Mouse (Mus musculus) subcutaneous adipose tissue, adult 2 months (tissue): Measurements from ENCODE around the gene Kmt5b. TPM values are rescaled to one million over a fixed set of nuclear protein-coding genes. Genes with fewer than 3 reads are reported as not detected.

ENCODE experiments used
- polyA plus RNA-seq: library from polyadenylated mRNA; depleted of rRNA; stranded (reverse); fragments of >200 nt; gene quantifications from 2 replicates; pipeline ENCODE4 v1.2.3, GENCODE M21; 2012; ENCODE audit warnings: low replicate concordance; rRNA removed

Kmt5b gene
- 16.4 and 22.3 TPM in 2 replicates for polyA plus RNA-seq

DNA sequence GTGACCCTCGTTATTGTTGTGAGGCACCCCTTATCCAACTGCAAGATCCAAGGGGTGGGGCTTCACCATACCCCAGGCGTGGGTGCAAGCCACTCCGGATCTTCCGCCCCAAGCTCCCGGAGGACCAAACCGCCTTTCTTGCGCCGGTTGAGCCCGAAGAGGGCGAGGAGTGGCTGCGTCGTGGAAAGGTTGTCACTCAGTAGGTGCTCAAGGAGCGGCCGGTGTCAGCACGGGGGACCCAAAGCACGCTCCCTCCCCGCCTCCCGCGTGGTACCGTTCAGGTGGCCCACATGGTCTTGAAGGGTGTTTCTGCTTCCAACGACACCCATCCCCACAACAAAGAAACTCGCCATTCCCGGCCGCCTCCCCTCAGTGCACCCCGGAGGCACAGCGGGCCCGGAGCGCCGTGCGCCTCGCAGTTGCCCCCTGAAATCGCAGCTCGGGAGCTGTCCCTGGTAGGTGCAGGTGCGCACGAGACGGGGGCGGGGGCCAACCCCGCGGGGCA lies at the start of gene Kmt5b:
Kmt5b (plus strand) TSS at position 146 of the 505 bp plus-strand sequence.

DNA sequence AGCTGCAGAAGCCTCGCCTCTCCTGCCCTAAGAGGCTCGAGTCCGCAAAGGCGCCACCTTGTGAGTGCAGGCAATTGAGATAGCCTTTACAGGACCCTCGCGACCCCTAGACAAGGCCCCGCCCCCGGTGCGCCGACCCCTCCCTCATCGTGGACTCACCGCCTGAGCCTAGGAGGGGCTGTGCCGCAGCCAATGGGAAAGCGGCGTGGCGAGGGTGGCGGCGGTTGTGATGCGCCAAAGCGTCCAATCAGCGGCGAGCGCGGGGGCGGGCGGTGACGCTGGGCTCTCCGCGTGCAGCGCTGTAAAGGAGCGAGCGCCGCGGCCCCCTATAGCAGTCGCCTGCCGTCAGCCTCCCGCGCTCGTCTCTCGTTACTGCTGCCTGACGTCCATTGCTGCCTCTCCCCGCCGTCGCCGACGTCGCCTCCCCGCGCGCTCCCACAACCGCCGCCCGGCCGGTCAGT lies 84.3 kb downstream of the Kmt5b start, which contains the start of gene Chka:
Chka (plus strand) TSS at position 272 of the 461 bp plus-strand sequence.

Other genes starting within 250 kb of the Kmt5b start
- 38.6 and 68.7 TPM in 2 replicates for gene Ppp6r3, start 191.7 kb upstream of the Kmt5b start, polyA plus RNA-seq
- 36.8 and 59.1 TPM in 2 replicates for gene Lrp5, start 80.9 kb upstream of the Kmt5b start, polyA plus RNA-seq
- 49.9 and 71.9 TPM in 2 replicates for gene 1810055G02Rik, start 59.1 kb upstream of the Kmt5b start, polyA plus RNA-seq
- 12.1 and 35.7 TPM in 2 replicates for gene Chka, start 84.4 kb downstream of the Kmt5b start, polyA plus RNA-seq
- 152 and 212 TPM in 2 replicates for gene Tcirg1, start 139.7 kb downstream of the Kmt5b start, polyA plus RNA-seq
- gene Ndufs8, start 145.4 kb downstream of the Kmt5b start, polyA plus RNA-seq = 277 and 311 TPM in 2 replicates
- gene Aldh3b1, start 162.4 kb downstream of the Kmt5b start, polyA plus RNA-seq = 11.6 and 18.9 TPM in 2 replicates
- 165 and 222 TPM in 2 replicates for gene Unc93b1, start 167.8 kb downstream of the Kmt5b start, polyA plus RNA-seq
- 0.50 and 1.5 TPM in 2 replicates for gene Aldh3b3, start 191.2 kb downstream of the Kmt5b start, polyA plus RNA-seq
- gene Aldh3b2, start 204.9 kb downstream of the Kmt5b start, polyA plus RNA-seq = 23.0 and 56.2 TPM in 2 replicates
- 37.6 and 75.0 TPM in 2 replicates for gene Acy3, start 219.1 kb downstream of the Kmt5b start, polyA plus RNA-seq
- gene Tbx10, start 225.3 kb downstream of the Kmt5b start, polyA plus RNA-seq = not detected in 2 replicates
- 8.2 and 27.4 TPM in 2 replicates for gene Nudt8, start 233.2 kb downstream of the Kmt5b start, polyA plus RNA-seq
- gene Gm49405, start 233.2 kb downstream of the Kmt5b start, polyA plus RNA-seq = 0.85 and 3.3 TPM in 2 replicates
- 3.1 and 10.1 TPM in 2 replicates for gene Doc2g, start 235.9 kb downstream of the Kmt5b start, polyA plus RNA-seq
- gene Ndufv1, start 245.4 kb downstream of the Kmt5b start, polyA plus RNA-seq = 208 and 265 TPM in 2 replicates